Mouse (Mus musculus): ENCODE measurements around the gene Kdm5a. TPM values are rescaled to one million over a fixed set of nuclear protein-coding genes. Genes with fewer than 3 reads are reported as not detected.

The Kdm5a gene
- total RNA-seq, 4 experiments from 2014 or later: 18.2 to 21.1 (median 19.1) TPM

DNA sequence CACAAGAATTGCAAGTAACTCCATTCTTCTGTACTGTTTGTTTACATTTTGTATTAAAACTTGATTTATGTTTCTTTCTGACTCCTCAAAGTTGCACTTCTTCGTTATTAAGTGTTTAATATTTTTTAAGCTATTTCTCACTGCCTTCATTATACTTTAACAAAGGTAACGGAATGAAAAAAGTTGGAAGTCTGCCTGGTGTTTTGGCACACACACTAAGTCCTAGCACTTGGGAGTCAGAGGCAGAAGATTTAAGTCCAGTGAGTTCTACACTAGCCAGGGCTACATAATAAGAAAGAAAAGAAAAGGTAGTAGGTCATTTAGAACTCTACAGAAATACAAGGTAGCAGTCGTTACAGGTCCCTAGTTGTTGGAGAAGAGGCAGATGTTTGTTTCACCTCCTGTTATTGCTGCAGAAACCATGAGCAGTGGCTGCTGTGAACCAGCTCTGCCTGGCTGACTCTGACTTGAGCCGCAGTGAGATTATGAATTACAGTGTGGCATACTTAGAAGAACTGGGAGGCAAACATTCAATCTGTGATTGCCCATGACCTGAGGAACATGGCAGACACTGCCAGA, 78.3 kb downstream of the Kdm5a start:
- DNase-seq (ENCODE audit: low spot score in 2 of 2): no peak

DNA sequence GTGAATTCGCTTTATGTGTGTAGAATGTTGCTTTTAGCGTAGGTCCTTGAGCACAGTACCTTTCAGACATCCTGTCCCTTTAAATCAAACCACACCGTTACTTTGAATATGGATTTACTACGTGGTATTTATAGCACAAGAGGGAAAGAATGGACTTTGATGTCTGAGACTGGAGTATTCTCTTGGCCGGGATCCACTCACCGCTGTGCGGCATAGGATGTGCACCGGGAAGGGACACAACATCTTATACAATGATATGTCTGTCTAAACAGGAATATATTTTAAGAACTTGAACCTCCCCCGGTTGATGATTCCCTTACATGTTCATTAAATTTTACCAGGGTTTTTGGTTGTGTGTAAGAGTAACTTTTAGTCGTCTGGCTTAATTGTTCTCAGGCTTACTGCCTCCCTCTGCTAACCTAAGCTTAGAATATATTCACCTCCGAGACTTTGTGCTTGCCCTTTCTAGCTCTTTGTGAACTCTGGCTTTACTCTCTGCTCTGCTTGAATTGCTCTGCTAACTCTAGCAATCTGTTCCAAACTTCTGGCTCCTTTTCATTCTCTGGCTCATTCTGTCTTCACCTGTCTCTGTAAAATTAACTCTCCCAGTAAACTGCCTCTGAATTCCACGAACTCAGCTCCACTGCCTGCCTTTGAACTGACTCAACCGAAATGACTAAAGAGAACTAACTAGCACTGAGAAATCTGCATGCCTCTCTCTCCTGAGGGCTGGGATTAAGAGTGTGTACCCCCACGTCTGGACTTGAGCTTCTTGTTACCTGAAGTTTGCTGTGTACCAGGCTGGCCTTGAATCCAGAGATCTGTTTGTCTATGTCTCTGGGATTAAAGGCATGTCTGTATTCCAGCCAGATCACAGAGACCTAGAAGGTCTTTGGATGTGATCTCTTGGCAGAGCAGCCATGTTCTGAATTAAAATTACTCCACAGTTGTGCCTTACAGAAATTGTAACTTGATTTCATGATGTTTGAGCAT, 79.7 kb downstream of the Kdm5a start:
- DNase-seq (ENCODE audit: low spot score in 2 of 2): no peak

DNA sequence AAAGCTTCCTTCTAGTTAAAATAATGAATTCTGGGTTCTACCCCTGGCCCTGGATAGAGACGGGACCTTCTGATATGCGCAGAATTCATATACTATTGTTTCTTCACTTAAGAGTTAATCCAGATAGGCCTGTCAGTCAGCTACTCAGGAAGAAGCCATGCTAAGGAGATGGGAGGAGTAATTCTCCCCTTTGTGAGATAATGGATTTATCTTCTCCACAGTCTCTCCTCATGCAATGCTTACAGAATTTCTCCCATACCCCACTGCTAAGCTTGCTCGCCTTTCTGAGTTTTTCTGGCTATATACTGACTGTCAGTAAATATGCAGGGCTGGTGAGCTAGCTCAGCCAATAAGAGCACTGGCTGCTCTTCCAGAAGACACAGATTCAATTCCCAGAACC, 86.3 kb downstream of the Kdm5a start:
- no peak for DNase-seq (ENCODE audit: low spot score in 2 of 2)

DNA sequence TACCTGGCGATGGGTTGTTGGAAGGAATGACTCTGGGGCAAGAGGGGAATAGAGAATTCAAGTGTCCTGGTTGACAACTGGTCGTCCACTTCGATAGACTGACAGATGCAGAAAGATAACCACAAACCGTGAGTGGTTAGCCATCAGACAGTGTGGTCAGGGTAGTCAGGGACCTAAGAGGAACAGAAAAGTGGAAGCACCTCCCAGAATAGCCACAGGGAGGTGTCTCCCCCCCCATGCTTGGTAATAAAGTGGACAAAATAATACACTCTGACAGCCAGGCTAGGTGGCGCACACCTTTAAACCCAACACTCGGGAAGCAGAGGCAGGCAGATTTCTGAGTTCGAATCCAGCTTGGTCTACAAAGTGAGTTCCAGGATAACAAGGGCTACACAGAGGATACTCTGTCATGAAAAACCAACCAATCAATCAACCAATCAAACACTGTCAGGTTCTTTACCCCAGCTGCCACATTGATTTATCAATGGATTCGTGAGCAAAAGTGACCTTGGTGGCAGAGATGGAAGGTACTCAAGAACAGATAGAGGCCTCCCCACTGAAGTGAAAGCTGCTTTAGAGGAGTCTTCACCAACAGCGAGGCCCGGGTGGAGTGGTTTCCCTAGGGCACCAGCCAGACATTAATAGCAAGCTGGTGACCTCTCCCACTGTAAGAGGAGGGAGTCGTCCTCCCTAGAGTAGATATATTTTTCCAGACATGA, 88.6 kb downstream of the Kdm5a start:
- DNase-seq (ENCODE audit: low spot score in 2 of 2): no peak

DNA sequence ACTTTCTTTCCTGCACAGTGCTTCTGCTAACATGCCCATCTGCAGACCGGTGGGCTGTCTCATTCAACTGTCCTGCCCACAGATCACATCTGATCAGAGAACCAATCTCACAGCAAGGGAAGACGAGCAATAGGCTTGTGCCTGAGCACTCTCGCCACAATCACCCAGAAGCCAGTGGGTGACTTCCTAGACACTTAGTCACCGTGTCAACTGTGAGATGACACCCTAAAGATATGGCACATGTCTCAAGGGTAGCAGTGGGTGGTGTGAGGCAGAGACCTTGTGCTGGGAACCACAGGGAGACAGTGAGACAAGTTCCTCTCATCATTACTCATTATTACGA, 89.2 kb downstream of the Kdm5a start:
- no peak for DNase-seq (ENCODE audit: low spot score in 2 of 2)

DNA sequence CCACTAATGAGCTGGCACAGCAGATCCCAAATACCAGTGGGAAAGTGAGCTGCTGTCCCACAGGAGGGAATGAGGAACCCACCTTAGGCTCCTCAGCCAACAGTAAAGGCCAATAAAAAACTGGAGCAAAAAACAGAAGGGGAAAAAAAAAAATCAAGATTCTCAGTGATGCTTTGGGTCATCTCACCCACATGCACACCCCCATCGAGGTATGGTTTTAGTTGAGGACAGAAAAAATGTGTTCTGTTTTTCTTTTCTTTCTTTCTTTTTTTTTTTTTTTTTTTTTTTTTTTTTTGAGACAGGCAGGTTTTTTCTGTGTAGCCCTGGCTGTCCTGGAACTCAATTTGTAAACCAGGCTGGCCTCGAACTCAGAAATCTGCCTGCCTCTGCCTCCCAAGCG, 89.6 kb downstream of the Kdm5a start:
- no peak for DNase-seq (ENCODE audit: low spot score in 2 of 2)

DNA sequence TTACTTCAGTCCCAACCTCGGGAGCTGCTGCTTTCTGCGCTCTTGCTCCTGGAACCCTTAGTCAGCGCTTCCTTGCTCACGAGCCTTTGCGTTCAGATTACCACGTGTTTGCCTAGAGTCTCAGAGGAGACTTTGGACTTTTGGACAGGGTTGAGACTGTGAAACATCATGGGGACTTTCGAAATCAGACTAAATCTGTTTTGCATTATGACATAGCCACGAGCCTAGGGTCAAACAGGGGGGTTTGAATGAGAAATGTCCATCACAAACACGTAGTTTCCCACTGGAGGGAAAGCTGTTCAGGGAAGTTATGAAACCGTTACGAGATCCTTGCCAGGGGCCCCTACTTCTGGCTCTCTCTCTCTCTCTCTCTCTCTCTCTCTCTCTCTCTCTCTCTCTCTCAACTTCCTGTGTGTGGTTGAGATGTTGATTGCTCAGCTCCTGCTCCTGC, 90.7 kb downstream of the Kdm5a start:
- DNase-seq (ENCODE audit: low spot score in 2 of 2): no peak

DNA sequence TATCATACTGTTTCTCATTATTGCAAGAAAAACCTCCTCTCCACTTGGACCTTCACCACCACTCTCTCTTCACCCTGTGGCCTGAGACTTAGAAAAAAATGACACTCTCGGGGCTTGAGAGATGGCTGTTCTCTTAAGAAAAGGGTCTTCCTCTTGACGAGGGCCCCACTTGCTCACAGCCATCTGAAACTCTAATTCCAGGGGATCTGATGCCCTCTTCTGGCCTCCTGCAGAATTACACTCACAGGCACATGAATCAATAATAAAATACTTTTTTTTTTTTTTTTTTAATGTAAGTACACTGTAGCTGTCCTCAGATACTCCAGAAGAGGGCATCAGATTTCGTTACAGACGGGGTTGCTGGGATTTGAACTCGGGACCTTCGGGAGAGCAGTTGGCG, 93.2 kb downstream of the Kdm5a start:
- no peak for DNase-seq (ENCODE audit: low spot score in 2 of 2)

DNA sequence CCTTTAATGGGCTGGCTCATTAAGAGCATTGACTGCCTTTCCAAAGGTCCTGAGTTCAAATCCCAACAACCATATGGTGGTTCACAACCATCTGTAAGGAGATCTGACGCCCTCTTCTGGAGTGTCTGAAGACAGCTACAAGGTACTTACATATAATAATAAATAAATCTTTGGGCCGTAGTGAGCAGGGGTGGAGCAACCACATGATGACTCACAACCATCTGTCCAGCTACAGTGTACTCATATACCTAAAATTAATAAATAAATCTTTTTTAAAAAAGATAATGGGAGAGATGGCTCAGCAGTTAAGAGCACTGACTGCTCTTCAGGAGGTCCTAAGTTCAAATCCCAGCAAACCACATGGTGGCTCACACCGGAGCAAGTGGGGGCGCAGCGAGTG, 93.8 kb downstream of the Kdm5a start:
- no peak for DNase-seq (ENCODE audit: low spot score in 2 of 2)

DNA sequence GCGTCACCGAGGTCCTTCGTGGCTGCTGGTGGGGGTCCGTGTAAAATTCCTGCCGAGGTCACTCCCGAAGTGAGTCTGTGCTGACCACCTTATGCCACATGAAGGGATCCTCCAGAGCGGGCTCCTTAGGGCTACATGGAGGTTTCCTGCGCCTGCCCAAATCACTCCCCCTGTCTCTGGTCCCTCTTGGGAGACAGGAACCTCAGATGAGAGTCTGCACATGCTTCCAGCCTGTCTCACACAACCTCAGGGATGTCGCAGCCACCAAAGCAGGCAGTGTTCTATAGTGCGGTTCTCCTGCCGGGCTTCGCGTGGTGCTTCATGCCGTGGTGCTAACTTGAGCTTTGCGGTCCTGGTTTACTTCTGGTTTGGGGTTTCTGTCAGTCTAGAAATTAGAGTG, 97.3 kb downstream of the Kdm5a start:
- DNase-seq (ENCODE audit: low spot score in 2 of 2): no peak

DNA sequence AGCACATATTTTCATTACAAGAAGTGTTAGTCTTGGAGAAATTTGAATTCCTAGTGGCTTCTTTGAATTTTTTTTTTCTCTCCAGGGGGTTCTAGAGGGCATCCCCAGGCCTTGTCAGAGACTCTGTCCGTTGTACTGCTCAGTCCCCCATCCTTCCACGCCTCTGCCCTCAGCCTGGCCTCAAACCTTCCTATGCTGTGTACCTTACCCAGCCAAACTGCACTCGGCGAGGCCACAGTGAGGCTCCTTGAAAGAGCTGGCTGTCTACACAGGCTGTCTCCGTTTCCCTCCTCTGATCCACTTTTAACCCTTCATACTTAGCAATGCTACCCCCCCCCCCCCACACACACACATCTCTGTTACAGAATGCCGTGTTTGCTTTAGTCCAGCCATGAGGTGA, 98.3 kb downstream of the Kdm5a start:
- DNase-seq (ENCODE audit: low spot score in 2 of 2): no peak

DNA sequence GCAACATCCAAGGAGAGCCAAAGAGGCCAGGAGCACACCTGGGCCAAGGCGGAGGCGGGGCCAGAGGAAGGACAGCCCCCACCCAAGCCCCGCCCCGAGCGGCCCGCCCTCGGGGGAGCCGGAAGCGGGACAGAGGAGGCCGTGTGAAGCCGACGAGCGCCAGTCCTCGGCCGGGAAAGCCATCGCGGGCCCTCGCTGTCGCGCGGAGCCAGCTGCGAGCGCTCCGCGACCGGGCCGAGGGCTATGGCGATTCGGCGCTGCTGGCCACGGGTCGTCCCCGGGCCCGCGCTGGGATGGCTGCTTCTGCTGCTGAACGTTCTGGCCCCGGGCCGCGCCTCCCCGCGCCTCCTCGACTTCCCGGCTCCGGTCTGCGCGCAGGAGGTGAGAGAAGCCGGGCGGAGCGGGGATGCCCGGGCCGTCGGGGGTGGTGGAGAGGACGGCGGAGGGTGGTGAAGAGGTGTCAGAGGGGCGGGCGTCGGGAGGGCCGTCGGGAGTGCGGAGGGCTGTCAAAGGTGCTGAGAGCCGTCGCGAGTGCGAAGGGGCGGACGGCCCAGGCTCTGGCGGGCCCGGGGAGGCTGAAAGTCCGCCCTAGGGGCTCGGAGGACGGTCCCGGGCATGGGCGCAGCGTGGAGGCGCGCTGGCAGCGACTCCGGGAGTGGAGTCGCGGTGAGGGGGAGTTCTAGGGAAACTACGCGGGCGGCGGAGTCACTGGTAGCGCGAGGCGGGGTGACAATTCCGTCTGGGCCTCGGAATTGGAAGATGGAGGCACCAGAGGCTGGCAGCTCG, 99.4 kb downstream of the Kdm5a start, which contains the start of gene Il17ra:
TSS of gene Il17ra (plus strand) at position 162 of the 786 bp plus-strand sequence.
- peak; percentile 49 to 52 for DNase-seq (ENCODE audit: low spot score in 2 of 2)

DNA sequence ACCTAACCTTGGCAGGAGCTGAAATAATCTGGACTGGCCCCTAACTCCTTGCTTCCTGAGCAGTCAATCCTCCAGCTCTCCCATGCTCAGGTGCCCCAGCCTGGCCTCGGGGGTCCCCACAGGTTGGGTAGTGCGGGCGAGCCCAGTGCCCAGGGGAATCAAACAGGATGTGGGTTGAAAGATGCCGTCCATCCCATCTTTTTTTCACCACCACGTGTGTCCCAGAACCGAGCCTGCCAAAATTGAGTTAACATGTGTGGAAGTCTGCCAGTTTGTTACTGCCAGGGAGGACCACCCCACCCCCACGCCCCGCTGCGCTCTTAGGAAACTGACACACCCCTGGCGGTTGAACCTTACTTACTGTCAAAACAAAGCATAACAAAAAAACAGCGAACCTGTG, 100.0 kb downstream of the Kdm5a start:
- peak in 1 of 2 experiments; percentile 19 for DNase-seq (ENCODE audit: low spot score in 2 of 2)

DNA sequence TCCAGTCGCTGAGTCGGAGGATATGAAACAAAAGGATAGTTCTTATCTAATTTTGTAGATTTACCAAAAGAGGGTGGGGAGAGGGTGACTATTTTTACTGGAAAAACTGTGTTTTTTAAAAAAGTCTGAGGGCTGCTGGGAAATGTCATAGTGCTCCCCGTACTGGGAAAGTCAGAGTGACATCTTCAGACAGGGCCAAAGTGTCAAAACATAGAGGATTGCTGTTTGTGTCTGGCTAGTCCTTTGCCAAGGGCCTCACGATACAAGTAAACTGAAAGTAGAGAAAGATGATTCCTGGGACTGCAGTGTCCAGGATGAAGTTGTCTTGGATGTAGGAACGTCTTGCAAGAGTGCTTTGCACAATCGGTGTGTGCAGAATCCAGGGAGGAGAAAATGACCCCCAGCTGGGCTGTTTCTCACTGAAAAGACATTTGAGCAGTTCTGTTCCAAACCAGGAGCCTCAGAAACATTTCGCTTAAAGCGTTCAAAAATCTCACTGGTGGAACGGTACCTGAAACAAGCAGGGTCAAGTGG, 100.5 kb downstream of the Kdm5a start:
- DNase-seq (ENCODE audit: low spot score in 2 of 2): no peak

DNA sequence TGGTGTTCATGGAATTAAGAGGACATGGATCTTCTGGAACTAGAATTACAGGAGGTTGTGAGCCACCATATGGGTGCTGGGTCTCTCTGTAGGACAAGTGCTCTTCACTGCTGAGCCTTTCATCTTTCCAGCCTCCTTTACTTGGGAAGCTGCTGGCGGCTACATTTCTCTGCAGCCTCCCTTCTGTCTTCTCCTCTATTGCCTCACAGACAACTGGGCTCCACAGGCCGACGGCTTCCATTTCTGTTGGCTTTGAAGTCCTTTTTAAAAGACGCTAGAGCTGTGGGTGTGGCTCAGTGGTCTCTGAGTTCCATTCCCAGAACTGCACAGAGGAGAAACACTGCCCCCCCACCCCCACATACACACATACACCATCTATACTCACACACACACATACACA, 101.5 kb downstream of the Kdm5a start:
- DNase-seq (ENCODE audit: low spot score in 2 of 2): no peak

DNA sequence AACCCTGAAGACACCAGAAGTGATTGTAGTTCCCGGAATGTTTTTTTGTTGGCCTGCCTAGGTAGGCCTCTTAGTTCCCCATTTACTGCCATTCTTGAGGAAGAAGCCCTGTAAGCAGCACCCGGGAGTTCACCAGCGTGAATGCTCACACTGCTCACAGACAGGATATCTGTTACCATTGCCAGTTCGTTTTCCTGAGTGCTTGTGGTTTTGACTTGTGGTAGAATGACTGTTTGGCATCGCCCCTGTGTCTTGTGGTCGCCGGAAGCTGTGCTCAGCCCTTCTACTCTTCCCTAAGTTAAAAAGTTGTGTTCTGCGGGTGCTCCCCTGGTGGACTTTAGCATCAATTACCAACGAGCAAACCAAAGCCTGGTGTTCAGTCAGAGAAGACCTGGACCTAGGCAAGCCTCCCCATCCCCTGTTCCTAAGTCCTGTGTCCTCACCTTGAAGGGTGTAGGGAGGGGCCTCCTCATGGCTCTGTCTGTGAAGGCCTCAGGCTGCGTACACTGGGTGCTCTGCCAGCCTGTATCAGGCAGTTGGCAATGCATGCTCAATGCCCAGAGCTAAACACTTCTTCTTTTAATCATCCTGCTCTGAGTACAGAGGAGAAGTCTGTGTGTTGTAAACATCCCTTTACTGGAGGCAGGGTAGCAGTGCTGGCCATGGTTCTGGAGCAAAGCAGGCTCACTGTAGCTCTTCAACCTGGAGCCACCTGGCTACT, 102.8 kb downstream of the Kdm5a start:
- DNase-seq (ENCODE audit: low spot score in 2 of 2): no peak

DNA sequence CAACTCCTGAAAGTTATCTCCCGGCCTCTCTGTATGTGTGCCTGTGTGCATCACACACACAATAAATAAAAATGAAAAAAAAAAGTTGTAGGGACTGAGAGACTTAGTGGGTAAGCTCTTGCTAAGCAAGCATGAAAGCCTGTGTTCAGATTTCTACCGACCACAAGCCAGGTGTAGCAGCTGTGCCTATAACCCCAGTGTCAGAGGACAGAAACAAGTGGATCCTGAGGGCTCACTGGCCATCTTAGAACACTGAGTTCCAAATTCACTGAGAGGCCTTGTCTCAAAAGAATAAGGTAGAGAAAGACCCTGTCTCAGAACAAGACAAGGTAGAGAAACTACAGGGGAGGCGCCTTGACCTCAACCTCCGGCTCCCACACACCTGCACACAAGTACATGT, 104.3 kb downstream of the Kdm5a start:
- no peak for DNase-seq (ENCODE audit: low spot score in 2 of 2)

DNA sequence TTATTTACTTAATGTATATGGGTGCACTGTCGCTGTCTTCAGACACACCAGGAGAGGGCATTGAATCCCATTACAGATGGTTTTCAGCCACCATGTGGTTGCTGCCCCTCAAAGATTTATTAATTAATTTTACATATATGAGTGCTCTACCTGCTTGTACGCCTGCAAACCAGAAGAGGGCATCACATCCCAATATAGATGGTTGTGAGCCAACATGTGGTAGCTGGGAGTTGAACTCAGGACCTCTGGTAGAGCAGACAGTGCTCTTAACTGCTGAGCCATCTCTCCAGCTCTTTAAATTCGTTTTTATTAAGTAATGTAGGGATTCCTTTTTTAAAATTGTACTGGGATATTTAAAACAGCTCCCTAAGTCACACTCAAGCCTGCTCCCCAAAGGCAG, 105.3 kb downstream of the Kdm5a start:
- DNase-seq (ENCODE audit: low spot score in 2 of 2): no peak

DNA sequence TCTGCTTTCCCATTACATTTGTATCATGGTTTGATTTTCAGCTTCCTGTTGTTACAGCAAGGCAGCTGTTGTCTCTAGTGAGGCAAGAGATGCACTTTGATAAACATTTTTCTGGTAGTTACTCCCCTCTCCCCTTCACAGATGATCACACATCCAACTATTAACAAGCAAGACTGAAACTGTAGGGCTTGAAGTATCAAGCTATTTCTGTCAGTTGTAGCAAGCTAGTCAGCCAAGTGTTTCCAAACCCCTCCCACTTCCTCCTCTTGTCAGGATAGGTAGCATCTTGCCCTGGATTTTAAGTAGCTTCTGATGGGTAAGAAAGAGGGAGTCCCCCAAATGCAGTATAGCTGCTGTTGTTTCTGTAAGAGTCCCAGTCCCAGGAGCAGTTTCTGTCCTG, 105.8 kb downstream of the Kdm5a start:
- DNase-seq (ENCODE audit: low spot score in 2 of 2): no peak

DNA sequence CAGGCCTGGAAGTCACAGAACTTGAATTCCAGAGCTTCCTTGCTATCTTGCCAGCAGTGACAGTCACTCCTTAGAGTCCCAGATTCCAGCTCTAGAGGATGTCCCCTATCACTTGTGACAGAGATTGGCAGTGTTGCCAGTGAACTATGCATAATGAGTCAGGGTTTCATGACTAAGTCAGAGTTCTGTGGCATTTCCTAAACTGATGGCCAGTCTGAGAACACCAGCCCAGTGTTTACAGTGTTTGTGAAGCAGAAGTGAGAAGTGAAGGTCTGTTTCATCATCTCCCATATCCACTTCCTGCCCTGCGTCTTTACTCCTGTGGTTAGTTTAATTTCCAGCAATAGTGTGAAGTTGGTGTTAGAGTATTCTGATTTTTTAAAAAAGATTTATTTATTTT, 106.7 kb downstream of the Kdm5a start:
- DNase-seq (ENCODE audit: low spot score in 2 of 2): no peak
